Mouse (Mus musculus): ENCODE results near the gene Olfr155.

GRCm38 (mm10) chr4:43891247-43891646 is 39.9 kb downstream of the Olfr155 start:
- TF ChIP-seq CTCF (IDR thresholded peaks at IDR 0.05; ENCODE audit: low read depth) (no peak), EP300 (IDR thresholded peaks at IDR 0.05; ENCODE audit: low read depth) (no peak)

All from liver, postnatal 0 days (tissue).